Mouse (Mus musculus) liver, postnatal 0 days (tissue): ENCODE results near the gene Rgcc. TPM values are rescaled to one million over a fixed set of nuclear protein-coding genes. Genes with fewer than 3 reads are reported as not detected.

Experiments
- ATAC-seq: fragments of 200-750 bp; cut with Nextera tagmentation; 2 replicates; pipeline ENCODE4 v1.8.0; 2017; ENCODE audit warnings: mild to moderate bottlenecking, moderate library complexity
- DNase-seq: peaks from one replicate; pipeline ENCODE4 v3.0.0-alpha.2; 2016
- H3K27ac ChIP-seq: fragments of 300-500 bp; sonication (generic); 2 replicates; pipeline ENCODE4 v1.5.1; 2014; ENCODE audit warnings: antibody characterized with exemption, moderate library complexity, mild to moderate bottlenecking, low read depth
- H3K27me3 ChIP-seq: fragments of 300-500 bp; sonication (generic); 2 replicates; pipeline ENCODE4 v1.6.1; 2014; ENCODE audit warnings: low read length, control low read depth, mixed read lengths; ENCODE audit not compliant: insufficient read depth
- H3K36me3 ChIP-seq: fragments of 300-500 bp; sonication (generic); replicated peaks from 2 replicates; pipeline ENCODE4 v1.6.1; 2014; ENCODE audit warnings: mild to moderate bottlenecking, control low read depth, low read length, moderate library complexity, mixed read lengths; ENCODE audit not compliant: insufficient read depth
- H3K4me1 ChIP-seq: fragments of 300-500 bp; sonication (generic); 2 replicates; pipeline ENCODE4 v1.6.1; 2014; ENCODE audit warnings: antibody characterized with exemption, mild to moderate bottlenecking, control low read depth; ENCODE audit not compliant: insufficient read depth
- H3K4me2 ChIP-seq: fragments of 300-500 bp; sonication (generic); 2 replicates; pipeline ENCODE4 v1.6.1; 2014; ENCODE audit warnings: low read depth, mild to moderate bottlenecking, low read length, moderate library complexity, mixed read lengths
- H3K4me3 ChIP-seq: fragments of 300-500 bp; sonication (generic); 2 replicates; pipeline ENCODE4 v1.5.1; 2014; ENCODE audit warnings: low read depth, low read length
- H3K9ac ChIP-seq: fragments of 300-500 bp; sonication (generic); replicated peaks from 2 replicates; pipeline ENCODE4 v1.6.1; 2014; ENCODE audit warnings: mild to moderate bottlenecking, moderate library complexity
- H3K9me3 ChIP-seq: fragments of 300-500 bp; sonication (generic); 2 replicates; pipeline ENCODE4 v1.6.1; 2016; ENCODE audit warnings: mild to moderate bottlenecking, control low read depth, low read length, mixed read lengths
- CTCF ChIP-seq: sonication (generic); IDR thresholded peaks from 2 replicates; pipeline ENCODE4 v1.5.1; 2016; ENCODE audit warnings: antibody characterized with exemption, low read depth
- EP300 ChIP-seq: IDR thresholded peaks from 2 replicates; pipeline ENCODE4 v1.6.1; 2016; ENCODE audit warnings: antibody characterized with exemption, low read depth, mild to moderate bottlenecking
- WGBS: fragments of 180-500 bp; shearing (Covaris S2); extraction: QIAGEN DNeasy Blood & Tissue Kit; methylation state at CpG from one replicate; pipeline ENCODE4 v1.1.7; 2014; ENCODE audit not compliant: insufficient replicate concordance; 5-methylcytosine and 5-hydroxymethylcytosine counted together
- polyA plus RNA-seq: library from polyadenylated mRNA; unstranded; fragments of >200 nt; fragmentation: Nextera tagmentation; extraction: Ambion mirVana; gene quantifications from 2 replicates; pipeline ENCODE4 v1.2.1, GENCODE M21; 2015

The Rgcc gene
- polyA plus RNA-seq, 1 experiment from 2014 or later = 102 TPM

DNA sequence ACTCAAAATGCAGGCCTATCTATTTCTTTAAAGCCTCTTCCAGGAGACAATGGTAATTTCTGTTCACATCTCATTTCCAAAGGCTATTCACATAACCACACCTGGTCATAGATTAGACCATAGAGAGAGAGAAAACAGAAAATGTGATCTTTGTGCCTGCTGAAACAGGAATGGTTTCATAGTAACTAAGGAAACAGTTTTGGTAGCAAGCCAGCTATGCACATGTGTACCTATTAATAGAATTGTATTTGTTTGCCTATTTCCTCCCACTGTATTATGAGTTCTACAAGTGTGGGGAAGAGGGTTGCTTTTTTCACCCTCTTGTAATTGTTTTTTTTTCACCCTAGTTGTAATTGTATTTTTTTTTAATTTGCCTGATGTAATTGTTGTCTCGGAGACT is 31.9 kb downstream of the Rgcc start:
- no peak overlapping the region for H3K4me2 ChIP-seq
- ATAC-seq = no peak
- 71% methylated on average over 1 of the region's 1 CpGs for WGBS
- no peaks in the 10 kb centered on the region for H3K36me3 ChIP-seq
- H3K9ac ChIP-seq = no peak overlapping the region
- H3K27ac ChIP-seq = no peak overlapping the region
- no peak for DNase-seq
- peaks cover 20% of the 10 kb centered on the region for H3K4me1 ChIP-seq
- H3K9me3 ChIP-seq = no peaks in the 10 kb centered on the region
- H3K27me3 ChIP-seq = no peaks in the 10 kb centered on the region
- TF ChIP-seq EP300 (no peak), CTCF (no peak)
- H3K4me3 ChIP-seq = no peak overlapping the region

DNA sequence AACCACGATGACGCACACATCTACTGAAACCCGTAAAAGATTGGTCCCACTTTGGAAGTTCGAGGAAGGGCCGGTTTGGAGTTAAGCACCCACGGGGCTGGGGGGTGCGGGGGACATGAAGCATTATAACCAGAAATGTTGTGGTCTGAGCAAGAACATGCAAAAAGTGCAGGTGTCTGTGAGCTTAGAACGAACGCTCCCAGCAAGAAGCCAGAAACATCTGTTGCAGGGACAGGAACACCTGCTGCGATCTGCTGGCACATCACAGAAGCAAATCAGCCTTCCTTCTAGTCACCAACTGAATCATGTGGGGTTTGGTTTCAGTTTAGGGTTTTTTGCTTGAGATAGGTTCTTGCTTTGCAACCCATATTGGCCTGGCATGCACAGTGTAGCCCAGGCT is 33.6 kb downstream of the Rgcc start:
- Histone ChIP-seq H3K4me3 (no peak overlapping the region), H3K27me3 (no peaks in the 10 kb centered on the region), H3K4me2 (no peak overlapping the region), H3K36me3 (no peaks in the 10 kb centered on the region), H3K9ac (no peak overlapping the region), H3K27ac (peak overlapping the region; percentile 72), H3K4me1 (peaks cover 18% of the 10 kb centered on the region), H3K9me3 (no peaks in the 10 kb centered on the region)
- TF ChIP-seq EP300 (no peak), CTCF (no peak)
- 67% methylated on average over 10 of the region's 10 CpGs for WGBS
- DNase-seq (no peak), ATAC-seq (peak; percentile 17; the same call in 1 of the 2 replicates)

- Histone ChIP-seq H3K27ac (peak overlapping the region; percentile 72), H3K36me3 (no peaks in the 10 kb centered on the region), H3K4me3 (no peak overlapping the region), H3K9ac (no peak overlapping the region), H3K4me1 (peaks cover 18% of the 10 kb centered on the region), H3K4me2 (no peak overlapping the region), H3K27me3 (no peaks in the 10 kb centered on the region), H3K9me3 (no peaks in the 10 kb centered on the region)
- no peak for ATAC-seq
- no peak for DNase-seq
- TF ChIP-seq CTCF = no peak
- TF ChIP-seq EP300 = no peak
- 19% methylated on average over 1 of the region's 1 CpGs for WGBS
Observed at GRCm38 (mm10) chr14:79267382-79267781, 34.1 kb downstream of the Rgcc start.

- no peak for DNase-seq
- H3K27ac ChIP-seq = 0 out of 2 replicates have a peak overlapping the region, but pooled peaks have one; percentile 72
- no peak overlapping the region for H3K4me3 ChIP-seq
- H3K9ac ChIP-seq = no peak overlapping the region
- no peak for ATAC-seq
- no peaks in the 10 kb centered on the region for H3K27me3 ChIP-seq
- TF ChIP-seq CTCF (no peak), EP300 (no peak)
- no peaks in the 10 kb centered on the region for H3K9me3 ChIP-seq
- H3K4me2 ChIP-seq = no peak overlapping the region
- H3K36me3 ChIP-seq = no peaks in the 10 kb centered on the region
- peaks cover 18% of the 10 kb centered on the region for H3K4me1 ChIP-seq
Observed at GRCm38 (mm10) chr14:79266408-79266807, 35.0 kb downstream of the Rgcc start.

GRCm38 (mm10) chr14:79265738-79266137 is 35.7 kb downstream of the Rgcc start:
- 0 out of 2 replicates have a peak overlapping the region, but pooled peaks have one; percentile 11 for H3K27ac ChIP-seq

GRCm38 (mm10) chr14:79263321-79263720 is 38.1 kb downstream of the Rgcc start:
- ATAC-seq = no peak
- peaks cover 8% of the 10 kb centered on the region; the same call in 1 of the 2 replicates for H3K4me1 ChIP-seq
- no peak for TF ChIP-seq CTCF
- TF ChIP-seq EP300 = no peak
- WGBS = 66% methylated on average over 3 of the region's 3 CpGs
- H3K9ac ChIP-seq = no peak overlapping the region
- no peaks in the 10 kb centered on the region for H3K27me3 ChIP-seq
- H3K4me2 ChIP-seq = no peak overlapping the region
- H3K27ac ChIP-seq = no peak overlapping the region
- no peak overlapping the region for H3K4me3 ChIP-seq
- H3K9me3 ChIP-seq = no peaks in the 10 kb centered on the region
- no peaks in the 10 kb centered on the region for H3K36me3 ChIP-seq
- no peak for DNase-seq

More at GRCm38 (mm10) chr14:79265738-79266137, 35.7 kb downstream of the Rgcc start:
- TF ChIP-seq EP300 (no peak), CTCF (no peak)
- Histone ChIP-seq H3K36me3 (no peaks in the 10 kb centered on the region), H3K9ac (no peak overlapping the region), H3K4me2 (no peak overlapping the region), H3K4me1 (peaks cover 18% of the 10 kb centered on the region), H3K27me3 (no peaks in the 10 kb centered on the region), H3K9me3 (no peaks in the 10 kb centered on the region), H3K4me3 (no peak overlapping the region)
- DNase-seq (no peak), ATAC-seq (no peak)
- 51% methylated on average over 6 of the region's 6 CpGs for WGBS

GRCm38 (mm10) chr14:79262677-79263076 is 38.8 kb downstream of the Rgcc start:
- Histone ChIP-seq H3K36me3 (no peaks in the 10 kb centered on the region), H3K9me3 (no peaks in the 10 kb centered on the region), H3K27ac (no peak overlapping the region), H3K4me2 (no peak overlapping the region), H3K4me3 (no peak overlapping the region), H3K4me1 (peaks cover 8% of the 10 kb centered on the region; the same call in 1 of the 2 replicates), H3K9ac (no peak overlapping the region), H3K27me3 (no peaks in the 10 kb centered on the region)
- TF ChIP-seq CTCF (no peak), EP300 (no peak)
- ATAC-seq (no peak), DNase-seq (no peak)
- WGBS = 74% methylated on average over 4 of the region's 4 CpGs
